Mouse (Mus musculus): Measurements from ENCODE around the gene Tmem256. TPM values are rescaled to one million over a fixed set of nuclear protein-coding genes. Genes with fewer than 3 reads are reported as not detected.
A peak's percentile ranks its signal among the peaks of the same experiment; 100 is the strongest.

Gene Tmem256
- polyA plus RNA-seq, 2 experiments: 197 to 384 TPM

- Histone ChIP-seq H3K4me3 (ENCODE audit: insufficient read depth in 1 of 2, low read depth in 2 of 2, low read length in 2 of 2) (no peak within 1 kb of the TSS), H3K27ac (peak within 1 kb of the TSS; percentile 72), H3K9me3 (ENCODE audit: control insufficient read depth, low read length) (no peaks in the 10 kb centered on the region), H3K4me2 (ENCODE audit: low read depth) (peak within 1 kb of the TSS; percentile 100), H3K9ac (replicated peaks) (peak within 1 kb of the TSS; percentile 31), H3K4me1 (replicated peaks; ENCODE audit: control insufficient read depth in 2 of 2, insufficient read depth in 2 of 2, low read length in 1 of 2) (peaks cover 43 to 55% of the 10 kb centered on the region in 2 experiments), H3K36me3 (replicated peaks; ENCODE audit: control insufficient read depth, insufficient read depth, low read depth) (no peaks in the 10 kb centered on the region), H3K27me3 (ENCODE audit: control insufficient read depth, insufficient read depth, low read length) (no peaks in the 10 kb centered on the region)
- DNase-seq (ENCODE audit: low read depth in 3 of 3, low spot score in 3 of 3) (no peak), ATAC-seq (ENCODE audit: insufficient read depth) (no peak)
- TF ChIP-seq CTCF (IDR thresholded peaks at IDR 0.05; ENCODE audit: low read depth) (no peak), EP300 (IDR thresholded peaks at IDR 0.05; ENCODE audit: low read depth) (no peak)
- 72% methylated on average over 11 of the region's 11 CpGs for WGBS (ENCODE audit: insufficient replicate concordance)
These were observed 39.6 kb downstream of the Tmem256 start, which contains the start of gene Tmem95 for GRCm38 (mm10) chr11:69877878-69878277. TSS of gene Tmem95 (minus strand) at chr11:69878018.

DNA sequence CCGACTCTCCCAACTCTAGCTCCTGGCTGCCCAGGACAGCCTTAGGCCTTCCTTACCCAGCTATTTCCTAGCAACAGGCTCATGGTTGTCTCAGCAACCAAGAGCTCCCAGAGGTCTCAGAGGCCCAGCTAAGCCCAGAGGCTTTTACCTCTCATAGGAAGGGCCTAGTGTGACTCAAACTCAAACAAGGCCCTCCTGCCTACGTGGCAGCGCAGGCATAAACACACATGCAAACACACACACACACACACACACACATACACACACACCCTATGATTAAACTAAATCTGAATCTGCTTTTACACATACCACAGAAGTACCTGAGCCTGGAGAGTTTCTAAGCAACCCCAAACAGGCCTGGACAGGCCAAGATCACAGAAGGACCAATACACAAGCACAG lies 40.1 kb downstream of the Tmem256 start:
- WGBS (ENCODE audit: insufficient replicate concordance): 75% methylated on average over 3 of the region's 3 CpGs
- Histone ChIP-seq H3K9ac (replicated peaks) (no peak overlapping the region), H3K27ac (peak overlapping the region; percentile 55), H3K4me1 (replicated peaks; ENCODE audit: control insufficient read depth in 2 of 2, insufficient read depth in 2 of 2, low read length in 1 of 2) (peaks cover 43 to 55% of the 10 kb centered on the region in 2 experiments), H3K4me2 (ENCODE audit: low read depth) (peak overlapping the region; percentile 100; the same call in 1 of the 2 replicates), H3K9me3 (ENCODE audit: control insufficient read depth, low read length) (no peaks in the 10 kb centered on the region), H3K27me3 (ENCODE audit: control insufficient read depth, insufficient read depth, low read length) (no peaks in the 10 kb centered on the region), H3K4me3 (ENCODE audit: insufficient read depth in 1 of 2, low read depth in 2 of 2, low read length in 2 of 2) (no peak overlapping the region), H3K36me3 (replicated peaks; ENCODE audit: control insufficient read depth, insufficient read depth, low read depth) (no peaks in the 10 kb centered on the region)
- TF ChIP-seq EP300 (IDR thresholded peaks at IDR 0.05; ENCODE audit: low read depth): no peak
- TF ChIP-seq CTCF (IDR thresholded peaks at IDR 0.05; ENCODE audit: low read depth): no peak
- ATAC-seq (ENCODE audit: insufficient read depth) (no peak), DNase-seq (ENCODE audit: low read depth in 3 of 3, low spot score in 3 of 3) (no peak)

DNA sequence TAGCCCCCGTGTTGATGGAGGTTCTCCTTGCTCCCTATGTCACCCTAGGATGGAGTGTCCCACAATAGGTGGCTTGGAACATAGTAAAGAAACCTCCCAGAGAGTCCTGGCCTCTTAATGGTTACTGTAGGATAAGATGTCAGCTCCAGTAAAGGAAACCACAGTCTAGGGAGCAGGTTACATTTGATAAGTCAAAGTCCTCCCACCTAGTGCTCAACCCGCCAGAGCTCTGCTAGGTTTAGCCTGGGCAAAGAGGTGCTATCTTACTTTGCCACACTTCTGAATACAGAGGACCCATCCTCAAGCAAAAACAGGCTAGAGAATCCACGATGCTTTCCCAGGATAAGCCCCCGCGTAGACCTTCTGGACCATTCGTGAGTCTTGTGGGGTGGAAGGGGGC lies 40.6 kb downstream of the Tmem256 start:
- no peak for TF ChIP-seq CTCF (IDR thresholded peaks at IDR 0.05; ENCODE audit: low read depth)
- TF ChIP-seq EP300 (IDR thresholded peaks at IDR 0.05; ENCODE audit: low read depth): peak; percentile 52; the same call in 1 of the 2 replicates
- peak overlapping the region; percentile 72 for H3K27ac ChIP-seq
- H3K9me3 ChIP-seq (ENCODE audit: control insufficient read depth, low read length): no peaks in the 10 kb centered on the region
- DNase-seq (ENCODE audit: low read depth in 3 of 3, low spot score in 3 of 3) (no peak), ATAC-seq (ENCODE audit: insufficient read depth) (peak; percentile 72)
- 14% methylated on average over 6 of the region's 6 CpGs for WGBS (ENCODE audit: insufficient replicate concordance)
- H3K4me1 ChIP-seq (replicated peaks; ENCODE audit: control insufficient read depth in 2 of 2, insufficient read depth in 2 of 2, low read length in 1 of 2): peaks cover 43 to 55% of the 10 kb centered on the region in 2 experiments
- H3K4me2 ChIP-seq (ENCODE audit: low read depth): peak overlapping the region; percentile 100
- no peaks in the 10 kb centered on the region for H3K36me3 ChIP-seq (replicated peaks; ENCODE audit: control insufficient read depth, insufficient read depth, low read depth)
- no peaks in the 10 kb centered on the region for H3K27me3 ChIP-seq (ENCODE audit: control insufficient read depth, insufficient read depth, low read length)
- no peak overlapping the region; a peak in 1 of 4 replicates for H3K4me3 ChIP-seq (ENCODE audit: insufficient read depth in 1 of 2, low read depth in 2 of 2, low read length in 2 of 2)
- peak overlapping the region; percentile 31 for H3K9ac ChIP-seq (replicated peaks)

- Histone ChIP-seq H3K9ac (replicated peaks) (0 out of 2 replicates have a peak overlapping the region, but pooled peaks have one; percentile 7), H3K9me3 (ENCODE audit: control insufficient read depth, low read length) (no peaks in the 10 kb centered on the region), H3K4me1 (replicated peaks; ENCODE audit: control insufficient read depth in 2 of 2, insufficient read depth in 2 of 2, low read length in 1 of 2) (peaks cover 41 to 52% of the 10 kb centered on the region in 2 experiments), H3K4me2 (ENCODE audit: low read depth) (peak overlapping the region; percentile 100), H3K27me3 (ENCODE audit: control insufficient read depth, insufficient read depth, low read length) (no peaks in the 10 kb centered on the region), H3K36me3 (replicated peaks; ENCODE audit: control insufficient read depth, insufficient read depth, low read depth) (no peaks in the 10 kb centered on the region), H3K4me3 (ENCODE audit: insufficient read depth in 1 of 2, low read depth in 2 of 2, low read length in 2 of 2) (peak overlapping the region in 1 of 2 experiments; percentile 64; a peak in 2 of 4 replicates), H3K27ac (peak overlapping the region; percentile 72)
- WGBS (ENCODE audit: insufficient replicate concordance): 74% methylated on average over 15 of the region's 15 CpGs
- TF ChIP-seq EP300 (IDR thresholded peaks at IDR 0.05; ENCODE audit: low read depth) (no peak), CTCF (IDR thresholded peaks at IDR 0.05; ENCODE audit: low read depth) (no peak)
- no peak for ATAC-seq (ENCODE audit: insufficient read depth)
- DNase-seq (ENCODE audit: low read depth in 3 of 3, low spot score in 3 of 3): no peak
These were observed 41.4 kb downstream of the Tmem256 start for GRCm38 (mm10) chr11:69879711-69880110.

DNA sequence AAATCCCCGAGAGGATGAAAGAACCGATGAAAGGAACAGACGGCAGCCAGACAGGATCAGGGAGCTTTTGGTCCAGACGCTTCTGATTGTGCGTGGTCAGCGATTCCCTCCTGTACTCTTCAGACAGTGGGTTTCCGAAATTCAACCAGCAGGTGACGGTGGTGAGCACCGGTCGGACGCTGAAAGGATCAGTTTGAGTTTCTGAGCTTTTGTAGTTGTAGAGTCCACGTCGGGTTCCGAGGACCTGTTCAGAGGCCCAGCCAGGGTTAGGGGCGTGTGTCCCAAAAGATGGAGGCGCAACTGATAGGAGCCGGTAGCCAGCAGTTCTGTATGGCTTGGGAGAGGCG lies 42.2 kb downstream of the Tmem256 start:
- ATAC-seq (ENCODE audit: insufficient read depth) (peak; percentile 39), DNase-seq (ENCODE audit: low read depth in 3 of 3, low spot score in 3 of 3) (peak in 2 of 3 experiments; percentile 55 to 72)
- 1% methylated on average over 18 of the region's 18 CpGs for WGBS (ENCODE audit: insufficient replicate concordance)
- Histone ChIP-seq H3K4me3 (ENCODE audit: insufficient read depth in 1 of 2, low read depth in 2 of 2, low read length in 2 of 2) (peak overlapping the region; percentile 59 to 64), H3K9me3 (ENCODE audit: control insufficient read depth, low read length) (no peaks in the 10 kb centered on the region), H3K36me3 (replicated peaks; ENCODE audit: control insufficient read depth, insufficient read depth, low read depth) (no peaks in the 10 kb centered on the region), H3K27ac (peak overlapping the region; percentile 67), H3K9ac (replicated peaks) (peak overlapping the region; percentile 70), H3K27me3 (ENCODE audit: control insufficient read depth, insufficient read depth, low read length) (no peaks in the 10 kb centered on the region), H3K4me2 (ENCODE audit: low read depth) (peak overlapping the region; percentile 100), H3K4me1 (replicated peaks; ENCODE audit: control insufficient read depth in 2 of 2, insufficient read depth in 2 of 2, low read length in 1 of 2) (peaks cover 37 to 45% of the 10 kb centered on the region in 2 experiments)
- TF ChIP-seq CTCF (IDR thresholded peaks at IDR 0.05; ENCODE audit: low read depth) (peak; percentile 95), EP300 (IDR thresholded peaks at IDR 0.05; ENCODE audit: low read depth) (no peak)

Data from liver, embryonic 14.5 days (tissue).